Mouse (Mus musculus) thymus, adult 2 months (tissue): ENCODE measurements at regions not wholly inside any gene's neighbourhood (a gene's known extent, or its start where the extent isn't known, plus 50 kb on each side); places are given as distances from the start of the nearest gene placed in this dataset.
"Not testable (repeated sequence)": the region's sequence is repeated elsewhere in the genome, so short reads cannot be mapped to it uniquely, and the experiment has no call there.

Experiments
- DNase-seq: peaks from one replicate; pipeline ENCODE4 v3.0.0; 2021
- H3K27ac ChIP-seq: fragments of 200-500 bp; 2 replicates; pipeline ENCODE4 v1.5.1; 2012; ENCODE audit warnings: low read length, control low read depth; ENCODE audit not compliant: control insufficient read depth, insufficient read depth
- H3K27me3 ChIP-seq: fragments of 200-500 bp; 2 replicates; pipeline ENCODE4 v1.6.1; 2012; ENCODE audit warnings: mild to moderate bottlenecking, low read length, moderate library complexity, mixed read lengths; ENCODE audit not compliant: control insufficient read depth, insufficient read depth
- H3K36me3 ChIP-seq: fragments of 200-500 bp; 2 replicates; pipeline ENCODE4 v1.6.1; 2012; ENCODE audit warnings: mild to moderate bottlenecking, low read length, moderate library complexity; ENCODE audit not compliant: control insufficient read depth, insufficient read depth
- H3K4me1 ChIP-seq: fragments of 200-500 bp; replicated peaks from 2 replicates; pipeline ENCODE4 v1.6.1; 2012; ENCODE audit warnings: low read length; ENCODE audit not compliant: control insufficient read depth, insufficient read depth
- H3K4me3 ChIP-seq: fragments of 200-500 bp; 2 replicates; pipeline ENCODE4 v1.5.1; 2012; ENCODE audit warnings: mild to moderate bottlenecking, low read length, control low read depth, moderate library complexity; ENCODE audit not compliant: control insufficient read depth, insufficient read depth
- WGBS: fragments of 180-500 bp; shearing (Covaris S2); methylation state at CpG from one replicate; pipeline ENCODE4 v1.1.7; 2018; 5-methylcytosine and 5-hydroxymethylcytosine counted together

GRCm38 (mm10) chr12:20614766-20615165 lies 375.5 kb upstream of the Asap2 start:
- H3K36me3 ChIP-seq, H3K27me3 ChIP-seq, H3K27ac ChIP-seq, H3K4me1 ChIP-seq: not testable (repeated sequence)
- DNase-seq: peak; percentile 41
- 0 out of 2 replicates have a peak overlapping the region, but pooled peaks have one; percentile 8 for H3K4me3 ChIP-seq
- WGBS: 5% methylated on average over 26 of the region's 39 CpGs
